Mouse (Mus musculus) limb, embryonic 13.5 days (tissue): ENCODE data around the gene Oprd1. TPM values are rescaled to one million over a fixed set of nuclear protein-coding genes. Genes with fewer than 3 reads are reported as not detected.
A peak's percentile ranks its signal among the peaks of the same experiment; 100 is the strongest.

ENCODE experiments used
- ATAC-seq: fragments of 200-750 bp; cut with Nextera tagmentation; 2 replicates; pipeline ENCODE4 v1.8.0; 2017; ENCODE audit warnings: low read depth, moderate number of reproducible peaks, moderate TSS enrichment; ENCODE audit not compliant: low FRiP score
- H3K27ac ChIP-seq: fragments of 300-500 bp; sonication (generic); 2 replicates; pipeline ENCODE4 v1.5.1; 2015; ENCODE audit warnings: inconsistent platforms, mild to moderate bottlenecking, moderate library complexity
- H3K27me3 ChIP-seq: fragments of 300-500 bp; sonication (generic); 2 replicates; pipeline ENCODE4 v1.6.1; 2015; ENCODE audit warnings: mild to moderate bottlenecking, inconsistent platforms
- H3K36me3 ChIP-seq: fragments of 300-500 bp; sonication (generic); 2 replicates; pipeline ENCODE4 v1.6.1; 2015; ENCODE audit warnings: inconsistent platforms, mild to moderate bottlenecking, moderate library complexity
- H3K4me1 ChIP-seq: fragments of 300-500 bp; sonication (generic); 2 replicates; pipeline ENCODE4 v1.6.1; 2015; ENCODE audit warnings: inconsistent platforms
- H3K4me2 ChIP-seq: fragments of 300-500 bp; sonication (generic); replicated peaks from 2 replicates; pipeline ENCODE4 v1.6.1; 2015; ENCODE audit warnings: inconsistent platforms, mild to moderate bottlenecking, moderate library complexity
- H3K4me3 ChIP-seq: fragments of 300-500 bp; sonication (generic); 2 replicates; pipeline ENCODE4 v1.5.1; 2015; ENCODE audit warnings: moderate library complexity, mild to moderate bottlenecking, inconsistent platforms
- H3K9ac ChIP-seq: fragments of 300-500 bp; sonication (generic); 2 replicates; pipeline ENCODE4 v1.6.1; 2015; ENCODE audit warnings: mild to moderate bottlenecking, inconsistent platforms
- H3K9me3 ChIP-seq: fragments of 300-500 bp; sonication (generic); 2 replicates; pipeline ENCODE4 v1.6.1; 2016; ENCODE audit warnings: inconsistent platforms
- WGBS: fragments of 180-500 bp; shearing (Covaris S2); methylation state at CpG from one replicate; pipeline ENCODE4 v1.1.7; 2015; 5-methylcytosine and 5-hydroxymethylcytosine counted together
- polyA plus RNA-seq: library from polyadenylated mRNA; unstranded; fragments of >200 nt; fragmentation: Nextera tagmentation; extraction: Ambion mirVana; gene quantifications from 2 replicates; pipeline ENCODE4 v1.2.1, GENCODE M21; 2015

Gene Oprd1
- polyA plus RNA-seq, 1 experiment from 2014 or later, result 0.31 TPM

DNA sequence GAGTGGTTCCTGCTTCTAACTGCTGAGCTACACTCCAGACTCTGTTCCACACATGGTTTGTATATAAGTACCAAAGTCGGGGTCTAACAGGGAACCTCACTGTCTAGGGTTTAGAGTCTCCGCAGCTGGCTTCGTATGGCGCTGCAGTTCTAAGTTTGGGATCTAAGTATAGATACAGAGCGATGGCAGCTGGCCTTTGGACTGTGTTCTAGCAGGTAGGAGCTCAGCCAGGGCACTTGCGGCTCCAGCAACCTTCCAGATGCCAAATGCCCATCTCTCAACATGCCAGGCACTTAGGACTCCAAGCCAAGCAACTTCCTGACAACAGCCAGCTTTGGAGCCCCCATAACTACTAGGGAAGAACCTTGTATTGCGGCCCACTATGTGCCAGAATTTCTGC is 36.1 kb downstream of the Oprd1 start:
- H3K9ac ChIP-seq, result no peak overlapping the region
- no peak overlapping the region for H3K4me2 ChIP-seq
- WGBS, result 90% methylated on average over 7 of the region's 7 CpGs
- ATAC-seq, result no peak
- H3K36me3 ChIP-seq, result no peaks in the 10 kb centered on the region
- H3K9me3 ChIP-seq, result no peaks in the 10 kb centered on the region
- peaks cover 16% of the 10 kb centered on the region for H3K27me3 ChIP-seq
- H3K4me1 ChIP-seq, result 0 out of 2 replicates have a peak, but pooled peaks cover under 1% of the 10 kb centered on the region
- H3K27ac ChIP-seq, result no peak overlapping the region
- no peak overlapping the region for H3K4me3 ChIP-seq

DNA sequence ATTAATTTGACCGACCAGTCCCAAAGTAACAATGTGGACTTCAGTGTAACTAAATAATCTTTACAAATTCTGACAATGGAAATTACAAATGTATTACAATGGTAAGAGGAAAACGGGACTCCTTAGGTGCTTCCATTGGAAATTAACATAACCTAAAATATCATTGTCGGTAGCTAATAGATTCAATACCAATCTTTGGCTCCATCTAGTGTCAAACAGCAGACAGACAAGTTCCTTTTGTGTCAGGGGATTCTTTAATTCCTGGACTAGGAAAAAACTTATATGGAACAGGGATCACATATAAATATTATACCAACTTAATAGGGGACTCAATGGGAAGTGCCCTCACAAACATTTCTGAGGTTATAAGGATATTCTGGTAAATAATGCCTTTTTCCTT is 43.1 kb downstream of the Oprd1 start:
- H3K4me3 ChIP-seq, result no peak overlapping the region
- H3K4me1 ChIP-seq, result no peaks in the 10 kb centered on the region
- no peaks in the 10 kb centered on the region for H3K9me3 ChIP-seq
- H3K9ac ChIP-seq, result no peak overlapping the region
- 53% methylated on average over 3 of the region's 3 CpGs for WGBS
- no peak for ATAC-seq
- no peaks in the 10 kb centered on the region for H3K36me3 ChIP-seq
- H3K27ac ChIP-seq, result no peak overlapping the region
- no peaks in the 10 kb centered on the region for H3K27me3 ChIP-seq
- H3K4me2 ChIP-seq, result no peak overlapping the region

DNA sequence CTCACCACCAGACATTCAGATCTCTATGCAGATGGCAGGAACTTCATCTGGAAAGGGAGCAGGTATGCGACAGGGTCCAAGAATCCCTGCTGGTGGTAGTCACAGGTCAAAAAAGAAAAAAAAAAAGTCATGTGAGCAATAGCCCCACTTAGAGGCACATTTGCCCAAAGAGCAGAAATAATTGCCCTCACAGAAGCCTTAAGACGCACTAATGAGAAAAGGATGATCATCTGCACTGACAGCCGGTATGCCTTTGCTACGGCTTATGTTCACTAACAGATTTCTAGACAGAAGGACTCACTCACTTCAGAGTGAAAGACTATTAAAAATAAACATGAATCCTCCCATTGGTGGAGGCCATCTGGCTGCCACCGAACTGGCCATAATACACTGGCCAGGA is 44.7 kb downstream of the Oprd1 start:
- H3K4me1 ChIP-seq, result no peaks in the 10 kb centered on the region
- 74% methylated on average over 5 of the region's 5 CpGs for WGBS
- no peak for ATAC-seq

GRCm38 (mm10) chr4:132095043-132095442 is 49.2 kb downstream of the Oprd1 start:
- Histone ChIP-seq H3K27me3 (no peaks in the 10 kb centered on the region), H3K36me3 (no peaks in the 10 kb centered on the region), H3K4me2 (no peak overlapping the region), H3K27ac (no peak overlapping the region), H3K9ac (no peak overlapping the region), H3K9me3 (no peaks in the 10 kb centered on the region), H3K4me1 (no peaks in the 10 kb centered on the region), H3K4me3 (no peak overlapping the region)
- WGBS, result 74% methylated on average over 7 of the region's 7 CpGs
- no peak for ATAC-seq

More for the DNA sequence above, 44.7 kb downstream of the Oprd1 start:
- no peaks in the 10 kb centered on the region for H3K36me3 ChIP-seq
- H3K27ac ChIP-seq, result no peak overlapping the region
- H3K4me3 ChIP-seq, result no peak overlapping the region
- H3K4me2 ChIP-seq, result no peak overlapping the region
- no peaks in the 10 kb centered on the region for H3K9me3 ChIP-seq
- no peaks in the 10 kb centered on the region for H3K27me3 ChIP-seq
- no peak overlapping the region for H3K9ac ChIP-seq

DNA sequence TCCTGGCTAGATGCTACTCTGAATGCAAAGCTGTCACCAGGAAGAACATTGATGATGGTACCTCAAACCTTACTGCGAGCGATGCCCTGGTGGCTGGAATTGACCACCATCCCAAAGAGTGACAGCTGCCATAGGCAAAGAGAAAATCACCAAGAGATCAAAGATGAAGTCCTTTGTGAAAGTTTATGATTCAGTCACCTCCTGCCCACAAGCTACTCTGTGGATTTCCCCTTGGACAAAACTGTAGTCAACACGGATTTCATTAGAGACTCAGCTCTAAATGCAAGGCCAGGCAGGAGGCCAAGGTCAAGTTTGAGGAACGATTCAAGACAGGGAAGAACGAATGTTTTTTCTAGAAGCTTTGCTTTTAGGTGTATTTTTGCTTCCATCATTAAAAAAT is 50.4 kb downstream of the Oprd1 start:
- no peaks in the 10 kb centered on the region for H3K9me3 ChIP-seq
- WGBS, result 87% methylated on average over 5 of the region's 5 CpGs

DNA sequence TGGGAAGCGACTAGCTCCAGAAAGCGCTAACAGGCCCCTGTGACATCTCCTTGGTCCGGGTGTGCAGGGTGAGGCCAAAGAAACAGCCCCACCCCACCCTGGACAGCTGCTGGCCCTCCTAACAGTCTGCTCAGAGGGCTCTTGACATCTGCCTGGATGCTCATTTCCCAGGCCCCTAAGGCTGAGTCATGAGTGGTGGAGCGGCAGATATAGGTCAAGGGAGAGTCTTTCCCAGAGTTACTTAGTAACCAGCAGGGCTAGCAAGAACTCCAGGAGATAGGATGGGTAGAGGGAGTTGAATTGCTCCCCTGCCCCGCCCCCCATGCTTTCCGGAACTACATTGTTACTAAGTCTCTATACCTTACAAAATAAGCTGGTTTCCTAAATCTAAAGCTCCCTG is 51.1 kb downstream of the Oprd1 start:
- Histone ChIP-seq H3K9me3 (no peaks in the 10 kb centered on the region), H3K4me1 (no peaks in the 10 kb centered on the region), H3K4me2 (no peak overlapping the region), H3K36me3 (no peaks in the 10 kb centered on the region), H3K9ac (no peak overlapping the region), H3K27ac (no peak overlapping the region), H3K27me3 (no peaks in the 10 kb centered on the region), H3K4me3 (no peak overlapping the region)
- no peak for ATAC-seq
- 73% methylated on average over 6 of the region's 6 CpGs for WGBS

More for the DNA sequence above, 50.4 kb downstream of the Oprd1 start:
- Histone ChIP-seq H3K36me3 (no peaks in the 10 kb centered on the region), H3K4me1 (no peaks in the 10 kb centered on the region), H3K9ac (no peak overlapping the region), H3K27ac (no peak overlapping the region), H3K4me3 (no peak overlapping the region), H3K27me3 (no peaks in the 10 kb centered on the region), H3K4me2 (no peak overlapping the region)
- no peak for ATAC-seq

GRCm38 (mm10) chr4:132088921-132089320 is 55.4 kb downstream of the Oprd1 start:
- H3K36me3 ChIP-seq, result no peaks in the 10 kb centered on the region
- H3K9ac ChIP-seq, result no peak overlapping the region
- no peak overlapping the region for H3K4me3 ChIP-seq
- no peaks in the 10 kb centered on the region for H3K4me1 ChIP-seq
- H3K9me3 ChIP-seq, result no peaks in the 10 kb centered on the region
- no peak overlapping the region for H3K27ac ChIP-seq
- H3K4me2 ChIP-seq, result no peak overlapping the region
- 17% methylated on average over 7 of the region's 7 CpGs for WGBS
- no peak for ATAC-seq
- H3K27me3 ChIP-seq, result no peaks in the 10 kb centered on the region

DNA sequence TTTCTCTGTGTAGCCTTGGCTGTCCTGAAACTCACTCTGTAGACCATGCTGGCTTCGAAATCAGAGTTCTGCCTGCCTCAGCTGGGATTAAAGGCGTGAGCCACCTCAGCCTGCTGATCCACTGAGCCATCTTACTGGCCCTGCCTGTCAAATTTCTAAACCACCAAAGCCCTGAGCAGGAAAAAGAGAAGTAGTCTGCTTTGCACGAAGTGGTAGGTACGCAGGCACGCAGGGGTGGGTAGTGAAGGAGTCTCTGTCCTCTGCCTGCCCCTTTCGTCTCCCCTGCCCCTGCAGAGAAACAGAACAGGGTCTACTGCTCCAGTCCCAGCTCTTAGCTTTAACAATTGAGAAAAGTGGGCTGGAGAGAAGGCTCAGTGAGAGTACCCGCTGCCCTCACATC is 59.2 kb downstream of the Oprd1 start:
- no peak overlapping the region for H3K4me2 ChIP-seq
- no peak for ATAC-seq
- H3K9me3 ChIP-seq, result no peaks in the 10 kb centered on the region
- no peak overlapping the region for H3K9ac ChIP-seq
- H3K27me3 ChIP-seq, result no peaks in the 10 kb centered on the region
- WGBS, result 82% methylated on average over 7 of the region's 7 CpGs
- no peaks in the 10 kb centered on the region for H3K36me3 ChIP-seq
- H3K27ac ChIP-seq, result no peak overlapping the region
- H3K4me3 ChIP-seq, result no peak overlapping the region
- H3K4me1 ChIP-seq, result no peaks in the 10 kb centered on the region

DNA sequence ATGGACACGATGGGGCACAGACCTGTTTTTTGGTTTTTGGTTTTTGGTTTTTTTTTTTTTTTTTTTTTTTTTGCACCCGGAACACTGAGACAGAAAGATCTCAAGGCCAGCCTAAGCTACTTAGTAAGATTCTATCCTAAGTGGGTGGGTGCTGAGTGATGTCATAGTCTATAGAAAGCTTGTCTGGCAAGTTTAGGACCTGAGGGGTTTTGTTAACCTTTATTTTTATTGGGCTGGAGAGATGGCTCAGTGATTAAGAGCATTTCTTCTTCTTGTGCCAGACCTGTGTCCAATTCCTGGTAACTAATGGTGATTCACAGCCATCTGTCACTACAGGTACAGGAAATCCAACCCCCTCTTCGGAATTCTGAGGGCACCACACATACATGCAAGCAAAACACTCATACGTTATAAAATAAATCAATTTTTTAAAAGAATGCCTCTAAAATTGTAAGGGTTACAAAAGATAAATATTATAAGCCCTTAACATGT is 63.7 kb downstream of the Oprd1 start:
- Histone ChIP-seq H3K4me3 (no peak overlapping the region), H3K27me3 (no peaks in the 10 kb centered on the region), H3K36me3 (no peaks in the 10 kb centered on the region), H3K27ac (no peak overlapping the region), H3K9ac (no peak overlapping the region), H3K4me1 (peaks cover 10% of the 10 kb centered on the region; the same call in 1 of the 2 replicates), H3K9me3 (no peaks in the 10 kb centered on the region), H3K4me2 (no peak overlapping the region)
- 65% methylated on average over 4 of the region's 4 CpGs for whole genome bisulfite sequencing
- ATAC-seq, result no peak

DNA sequence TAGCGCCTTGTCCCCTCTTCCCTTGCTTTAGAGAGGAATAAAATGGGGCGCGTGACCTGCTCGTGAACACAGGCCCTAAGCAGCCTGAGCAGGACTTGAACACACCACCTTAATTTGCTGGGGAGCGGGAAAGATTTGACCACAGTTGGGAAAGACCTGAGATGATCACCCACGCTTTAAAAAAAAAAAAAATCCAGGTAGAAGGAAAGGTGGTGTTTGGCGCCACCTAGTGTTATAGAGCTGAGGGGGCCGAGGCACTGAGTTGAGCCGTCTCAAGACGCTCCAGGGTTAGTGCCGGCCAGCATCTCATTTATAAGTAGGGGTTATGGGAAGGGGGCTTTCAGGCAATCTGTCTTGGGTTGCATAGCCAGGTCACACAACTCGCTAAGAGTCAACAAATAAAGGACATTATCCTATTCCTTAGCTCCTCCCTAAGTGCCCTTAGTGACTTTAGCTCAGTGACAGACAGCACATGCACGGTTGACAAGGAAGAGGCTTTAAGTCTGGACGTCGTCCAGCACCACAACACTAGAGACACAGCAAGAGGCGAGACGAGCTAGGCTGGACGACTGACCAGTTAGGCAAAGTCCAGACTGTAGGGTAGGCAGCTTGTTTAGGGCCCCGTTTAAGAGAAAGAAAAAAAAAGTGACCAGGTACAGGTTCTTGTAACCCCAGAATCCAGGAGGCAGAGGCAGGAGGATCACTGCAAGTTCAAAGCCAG is 64.6 kb downstream of the Oprd1 start:
- Histone ChIP-seq H3K4me1 (peaks cover 12% of the 10 kb centered on the region; the same call in 1 of the 2 replicates), H3K9ac (no peak overlapping the region), H3K36me3 (no peaks in the 10 kb centered on the region), H3K27ac (no peak overlapping the region), H3K9me3 (no peaks in the 10 kb centered on the region), H3K4me3 (no peak overlapping the region), H3K4me2 (peak overlapping the region; percentile 28; the same call in 1 of the 2 replicates), H3K27me3 (no peaks in the 10 kb centered on the region)
- WGBS, result 16% methylated on average over 19 of the region's 19 CpGs
- ATAC-seq, result no peak

- Histone ChIP-seq H3K27ac (no peak overlapping the region), H3K9ac (no peak overlapping the region), H3K9me3 (no peaks in the 10 kb centered on the region), H3K4me3 (no peak overlapping the region), H3K4me1 (peaks cover 20% of the 10 kb centered on the region), H3K4me2 (no peak overlapping the region), H3K27me3 (no peaks in the 10 kb centered on the region), H3K36me3 (no peaks in the 10 kb centered on the region)
- 60% methylated on average over 7 of the region's 7 CpGs for WGBS
- ATAC-seq, result no peak
Observed at GRCm38 (mm10) chr4:132078296-132078714, 66.0 kb downstream of the Oprd1 start.

- no peaks in the 10 kb centered on the region for H3K9me3 ChIP-seq
- H3K4me2 ChIP-seq, result no peak overlapping the region
- 63% methylated on average over 7 of the region's 7 CpGs for WGBS
- ATAC-seq, result no peak
- no peak overlapping the region for H3K27ac ChIP-seq
- H3K9ac ChIP-seq, result no peak overlapping the region
- peaks cover 24% of the 10 kb centered on the region for H3K4me1 ChIP-seq
- H3K4me3 ChIP-seq, result no peak overlapping the region
- H3K27me3 ChIP-seq, result peaks cover 5% of the 10 kb centered on the region; the same call in 1 of the 2 replicates
- no peaks in the 10 kb centered on the region for H3K36me3 ChIP-seq
Observed at GRCm38 (mm10) chr4:132077445-132077844, 66.8 kb downstream of the Oprd1 start.
